Mouse (Mus musculus) heart, postnatal 36 days (tissue): ENCODE measurements around the gene Mink1. TPM values are rescaled to one million over a fixed set of nuclear protein-coding genes. Genes with fewer than 3 reads are reported as not detected.

ENCODE experiments used
- DNase-seq, 2 experiments: peaks; one replicate each; pipeline ENCODE4 v3.0.0; 2021 to 2022
- intact Hi-C: fragments of 180-260 bp; cut with DNase I; formaldehyde crosslinking; loops from one replicate; pipeline ENCODE4 v1.15.1; 2025
- total RNA-seq, 2 experiments: library from RNA; stranded (reverse); gene quantifications; 2 replicates each; pipeline ENCODE4 v1.2.3; 2021

The Mink1 gene
- total RNA-seq, 2 experiments from 2014 or later = 43.9 to 49.4 TPM

GRCm38 (mm10) chr11:70648512-70648911 lies 85.8 kb downstream of the Mink1 start:
- intact Hi-C loops = loop anchor here (10.0 kb wide), 1 partner anchor 414 kb away; the partner anchor contains the start of genes 0610010K14Rik, Gm21988 and Rnasek
- DNase-seq = no peak

DNA sequence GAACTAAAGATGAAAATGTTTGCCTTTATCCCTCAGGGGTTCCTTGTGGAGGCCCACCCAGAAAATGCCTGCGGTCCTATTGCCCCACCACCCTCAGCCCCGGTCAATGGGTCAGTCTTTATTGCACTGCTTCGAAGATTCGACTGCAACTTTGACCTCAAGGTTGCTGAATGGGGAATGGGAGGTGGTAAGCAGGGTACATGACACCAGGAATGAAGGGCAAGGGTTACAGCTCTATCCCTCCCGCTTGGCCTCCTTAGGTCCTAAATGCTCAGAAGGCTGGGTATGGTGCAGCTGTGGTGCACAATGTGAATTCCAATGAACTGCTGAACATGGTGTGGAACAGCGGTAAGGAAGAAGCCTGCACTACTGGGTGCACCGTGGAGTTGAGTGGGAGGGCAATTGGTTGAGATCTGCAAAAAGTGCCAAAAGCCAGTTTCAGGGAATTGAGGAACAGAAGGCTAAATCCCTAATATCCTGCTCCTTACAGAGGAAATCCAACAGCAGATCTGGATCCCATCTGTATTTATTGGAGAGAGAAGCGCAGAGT lies 86.6 kb downstream of the Mink1 start:
- DNase-seq = no peak
- intact Hi-C loops = loop anchor here (10.0 kb wide), 1 partner anchor 414 kb away; the partner anchor contains the start of genes 0610010K14Rik, Gm21988 and Rnasek

- DNase-seq = no peak
- intact Hi-C loops = loop anchor here (10.0 kb wide), 1 partner anchor 656 kb away; the partner anchor contains the start of genes Gabarap and Phf23
Observed at GRCm38 (mm10) chr11:70650322-70651175, 87.9 kb downstream of the Mink1 start.

GRCm38 (mm10) chr11:70651391-70651790 lies 88.7 kb downstream of the Mink1 start:
- DNase-seq = no peak
- intact Hi-C loops = loop anchor here (10.0 kb wide), 1 partner anchor 657 kb away; the partner anchor contains the start of genes Gabarap and Phf23

DNA sequence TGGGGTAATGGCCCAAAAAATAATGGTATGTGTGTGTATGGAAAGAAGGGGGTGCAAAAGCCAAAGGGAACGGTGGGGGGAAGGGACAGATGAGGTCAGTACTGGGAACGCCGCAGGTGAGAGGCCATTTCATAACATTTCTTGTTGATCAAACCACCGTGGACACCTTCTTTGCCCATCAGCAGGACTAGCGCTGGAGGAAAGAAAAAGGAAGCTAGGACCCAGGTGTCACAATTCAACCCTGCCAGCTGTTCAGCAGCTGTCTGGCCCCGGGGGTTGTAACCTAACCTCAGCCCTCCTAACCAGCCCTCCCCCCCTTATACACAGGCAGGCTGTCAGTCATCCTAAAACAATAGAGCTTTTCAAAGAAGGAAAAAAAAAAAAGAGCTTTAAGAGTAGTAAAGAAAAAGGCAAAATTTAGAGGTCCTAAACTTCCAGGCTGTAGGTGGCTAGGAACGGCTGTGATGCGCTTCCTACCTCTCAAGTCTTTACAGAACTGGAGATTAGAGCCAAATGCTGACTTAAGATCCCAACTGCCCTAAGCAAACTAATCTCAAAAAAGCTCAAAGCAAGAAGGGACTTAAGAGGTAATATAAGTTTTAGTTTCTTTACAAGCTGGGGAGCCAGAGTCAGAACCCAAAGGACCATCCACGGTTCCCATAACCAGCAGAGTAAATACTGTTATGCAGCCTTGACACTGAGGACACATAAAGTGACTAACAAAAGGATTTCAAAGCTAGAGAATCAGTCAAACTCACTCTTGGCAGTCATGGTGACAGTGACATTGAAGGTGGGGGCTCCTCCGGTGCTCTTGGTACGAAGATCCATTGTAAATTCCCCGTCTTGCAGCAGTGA lies 89.6 kb downstream of the Mink1 start:
- DNase-seq = no peak
- intact Hi-C loops = loop anchor here (10.0 kb wide), 1 partner anchor 657 kb away; the partner anchor contains the start of genes Gabarap and Phf23

DNA sequence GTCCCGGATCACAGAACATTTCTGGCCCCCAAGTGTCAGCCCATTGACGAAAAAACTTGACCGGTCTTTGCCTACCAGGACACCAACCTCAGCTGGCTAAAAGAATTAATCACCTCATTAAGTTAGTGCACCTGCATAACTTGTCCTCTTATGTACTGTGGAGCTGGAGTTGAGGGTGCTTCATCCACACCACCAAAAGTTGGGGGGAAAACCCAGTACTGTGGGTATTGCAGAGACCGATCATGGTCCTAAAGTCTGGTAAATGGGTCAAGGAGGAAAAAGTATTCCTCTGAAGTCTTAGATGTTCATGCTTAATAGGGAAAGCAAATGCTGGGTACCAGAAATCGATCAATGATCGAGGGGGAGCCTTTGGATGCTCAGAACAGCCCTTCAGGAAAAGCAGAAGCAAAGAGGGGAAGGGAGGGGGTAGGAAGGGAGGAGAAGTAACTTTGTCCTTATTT lies 90.2 kb downstream of the Mink1 start:
- DNase-seq = no peak
- intact Hi-C loops = loop anchor here (10.0 kb wide), 1 partner anchor 658 kb away; the partner anchor contains the start of genes Gabarap and Phf23

GRCm38 (mm10) chr11:70653345-70654197 lies 90.9 kb downstream of the Mink1 start:
- DNase-seq = peak; percentile 71 to 80
- intact Hi-C loops = loop anchor here (2.0 to 10.0 kb wide), 2 partner anchors 47 to 659 kb away; partner anchors contain the start of genes Gabarap, Inca1, Kif1c and Phf23

DNA sequence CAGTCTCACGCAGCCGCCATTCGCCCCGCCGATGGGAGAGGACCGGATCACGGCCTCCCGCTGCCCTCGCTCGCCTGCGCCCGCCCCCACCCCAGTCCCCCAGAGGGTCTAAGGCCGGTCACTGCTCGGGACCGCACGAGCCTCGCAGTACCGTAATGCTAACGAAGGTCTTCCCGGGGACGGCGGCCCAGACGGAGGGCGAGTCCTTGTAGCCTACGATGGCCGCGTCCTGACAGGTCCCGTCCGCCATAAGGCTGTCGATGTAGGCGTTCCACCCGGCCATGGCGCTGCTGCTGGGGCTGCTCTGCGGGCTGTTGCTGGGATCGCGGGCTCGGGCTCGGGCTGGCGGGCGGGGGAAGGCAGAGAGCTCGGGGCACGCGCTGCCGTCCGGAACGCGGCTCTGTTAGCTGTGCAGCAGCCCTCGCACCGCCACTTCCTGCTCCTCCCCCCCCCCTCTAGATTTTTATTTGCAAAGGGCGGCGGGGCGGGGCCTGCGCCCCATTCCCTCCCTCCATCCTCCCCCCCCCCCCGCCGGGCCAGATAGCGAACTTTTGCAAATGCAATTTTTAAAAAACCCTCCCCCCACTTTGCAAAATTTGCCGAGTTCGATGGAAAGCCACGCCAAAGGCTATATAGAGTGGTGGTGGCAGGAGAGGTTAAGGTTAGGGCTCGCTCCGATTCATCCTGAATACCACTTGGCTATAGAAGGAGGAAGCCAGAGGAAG lies 91.7 kb downstream of the Mink1 start, which contains the start of gene Pfn1:
Gene Pfn1, minus strand, starts transcription at position 447 of the 725 bp plus-strand sequence.
- DNase-seq = peak; percentile 77 to 81
- intact Hi-C loops = loop anchor here (2.0 to 10.0 kb wide), 2 partner anchors 46 to 660 kb away; partner anchors contain the start of genes Gabarap, Inca1, Kif1c and Phf23

DNA sequence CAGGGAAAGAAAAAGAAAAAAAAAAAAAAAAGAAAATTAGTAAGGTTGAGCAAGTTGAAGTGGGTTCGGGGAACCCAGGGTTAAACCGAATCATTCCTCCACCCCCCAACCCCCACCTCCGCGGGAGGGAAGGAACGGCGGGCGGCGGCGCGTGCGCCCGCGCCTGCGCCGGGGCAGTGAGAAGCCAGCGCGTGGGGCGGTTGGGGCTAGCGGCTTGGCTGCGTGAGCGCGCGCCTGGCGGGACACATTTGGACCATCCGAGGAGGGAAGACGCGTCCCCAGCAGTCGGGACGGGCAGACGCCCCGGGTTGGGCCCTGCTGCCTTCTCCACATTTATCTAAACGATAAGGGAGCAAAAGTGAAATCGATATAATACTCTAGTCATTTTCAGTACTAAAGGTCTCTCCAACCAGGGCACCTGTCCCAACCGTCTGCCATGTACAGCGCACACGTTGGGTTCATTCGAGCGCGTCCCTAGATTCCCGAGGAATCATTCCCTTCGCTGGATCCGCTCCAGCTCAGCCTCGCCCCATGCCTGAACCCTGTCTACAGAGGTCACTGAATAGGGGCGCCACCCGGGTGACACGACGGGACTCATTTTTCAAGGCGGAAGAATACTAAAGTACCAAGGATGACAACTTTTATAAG lies 92.4 kb downstream of the Mink1 start:
- intact Hi-C loops = loop anchor here (2.0 to 10.0 kb wide), 2 partner anchors 46 to 660 kb away; partner anchors contain the start of genes Gabarap, Inca1, Kif1c and Phf23
- peak; percentile 80 to 89 for DNase-seq

- intact Hi-C loops = loop anchor here (1.0 to 10.0 kb wide), 3 partner anchors 12 to 661 kb away; partner anchors contain the start of genes Gabarap, Inca1, Kif1c and Phf23
- DNase-seq = peak; percentile 66 to 83
Observed at GRCm38 (mm10) chr11:70655571-70656455, 93.1 kb downstream of the Mink1 start.

GRCm38 (mm10) chr11:70656456-70656927 lies 93.8 kb downstream of the Mink1 start:
- DNase-seq = peak; percentile 74 to 79
- intact Hi-C loops = loop anchor here (1.0 to 10.0 kb wide), 2 partner anchors 12 to 662 kb away; partner anchors contain the start of genes Gabarap and Phf23

DNA sequence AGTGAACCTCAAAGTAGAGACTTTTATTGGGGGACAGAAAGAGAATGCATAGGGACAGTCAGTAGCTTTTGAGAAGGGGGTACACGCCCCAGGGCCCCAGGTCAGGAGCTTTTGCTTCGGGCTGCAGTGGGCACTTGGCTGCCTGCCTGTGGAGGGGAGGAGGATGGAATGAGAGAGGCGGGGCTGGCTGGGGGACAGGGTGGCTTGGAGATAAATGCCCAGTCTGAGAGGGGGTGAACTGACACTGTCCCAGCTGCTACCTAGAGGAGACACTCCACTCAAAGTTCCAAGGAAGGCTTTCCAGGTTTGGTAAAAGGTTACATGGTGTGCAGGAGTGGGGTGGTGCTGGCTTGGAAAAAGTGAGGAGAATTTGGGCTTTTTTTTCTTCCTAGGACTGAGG lies 94.3 kb downstream of the Mink1 start, which contains the start of gene Eno3:
Gene Eno3, plus strand, starts transcription at position 239 of the 400 bp plus-strand sequence.
- DNase-seq = peak in 1 of 2 experiments; percentile 49
- intact Hi-C loops = loop anchor here (1.0 to 10.0 kb wide), 2 partner anchors 11 to 662 kb away; partner anchors contain the start of genes Gabarap and Phf23

- intact Hi-C loops = loop anchor here (10.0 kb wide), 1 partner anchor 663 kb away; the partner anchor contains the start of genes Gabarap and Phf23
- DNase-seq = no peak
Observed at GRCm38 (mm10) chr11:70657573-70657972, 94.9 kb downstream of the Mink1 start.

DNA sequence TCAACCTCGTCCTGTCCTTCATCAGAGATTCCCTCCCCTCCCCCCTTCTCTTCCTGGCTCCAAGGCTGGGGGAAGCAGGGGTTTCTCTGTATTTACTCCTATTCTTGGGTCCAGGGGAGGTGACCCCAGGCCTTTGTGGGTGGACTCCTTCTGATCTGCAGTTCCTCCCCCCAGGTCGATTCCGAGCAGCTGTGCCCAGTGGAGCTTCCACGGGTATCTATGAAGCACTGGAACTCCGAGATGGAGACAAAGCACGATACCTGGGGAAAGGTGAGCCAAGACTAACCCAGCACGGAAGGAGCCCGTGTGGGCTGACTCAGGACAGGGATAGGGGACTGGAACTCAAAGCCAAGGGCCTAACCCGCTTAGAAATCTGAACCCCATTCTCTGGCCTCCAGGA lies 95.3 kb downstream of the Mink1 start:
- intact Hi-C loops = loop anchor here (10.0 kb wide), 1 partner anchor 663 kb away; the partner anchor contains the start of genes Gabarap and Phf23
- DNase-seq = no peak

DNA sequence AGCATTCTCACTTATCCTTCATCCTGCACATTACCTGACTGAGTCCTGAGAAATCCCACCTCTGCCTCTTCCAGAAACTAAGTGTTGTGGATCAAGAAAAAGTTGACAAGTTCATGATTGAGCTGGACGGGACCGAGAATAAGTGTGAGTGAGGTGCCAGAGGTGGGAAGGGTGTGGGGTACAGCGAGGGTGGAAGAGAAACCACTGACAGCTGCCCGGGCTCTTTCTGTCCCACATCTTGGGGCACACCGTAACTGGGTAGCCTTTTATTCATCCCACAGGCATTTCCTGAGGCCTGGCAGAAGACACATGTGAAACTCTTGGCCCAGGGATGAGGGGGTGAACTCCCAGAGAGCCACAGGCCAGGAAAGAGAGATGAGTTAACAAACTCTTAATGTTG lies 95.8 kb downstream of the Mink1 start:
- no peak for DNase-seq
- intact Hi-C loops = loop anchor here (10.0 kb wide), 1 partner anchor 664 kb away; the partner anchor contains the start of genes Gabarap and Phf23

DNA sequence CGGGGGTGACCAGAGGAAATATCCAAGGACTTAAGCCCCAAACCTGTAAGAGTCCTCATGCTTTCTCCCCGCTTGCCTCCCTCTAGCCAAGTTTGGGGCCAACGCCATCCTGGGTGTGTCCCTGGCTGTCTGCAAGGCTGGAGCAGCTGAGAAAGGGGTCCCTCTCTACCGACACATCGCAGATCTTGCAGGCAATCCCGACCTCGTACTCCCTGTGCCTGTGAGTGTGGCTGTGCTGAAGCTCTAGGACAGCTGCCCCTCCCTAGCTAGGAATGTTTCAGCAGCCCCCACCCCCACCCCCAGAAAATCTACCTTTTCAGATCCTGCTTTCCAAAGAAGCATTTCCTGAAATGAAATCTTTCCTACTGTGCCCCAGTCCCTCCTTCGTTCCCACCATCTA lies 96.3 kb downstream of the Mink1 start:
- intact Hi-C loops = loop anchor here (10.0 kb wide), 1 partner anchor 664 kb away; the partner anchor contains the start of genes Gabarap and Phf23
- no peak for DNase-seq
